ENCODE assay signal across 17 mouse cellular contexts in the genomic region with DNA sequence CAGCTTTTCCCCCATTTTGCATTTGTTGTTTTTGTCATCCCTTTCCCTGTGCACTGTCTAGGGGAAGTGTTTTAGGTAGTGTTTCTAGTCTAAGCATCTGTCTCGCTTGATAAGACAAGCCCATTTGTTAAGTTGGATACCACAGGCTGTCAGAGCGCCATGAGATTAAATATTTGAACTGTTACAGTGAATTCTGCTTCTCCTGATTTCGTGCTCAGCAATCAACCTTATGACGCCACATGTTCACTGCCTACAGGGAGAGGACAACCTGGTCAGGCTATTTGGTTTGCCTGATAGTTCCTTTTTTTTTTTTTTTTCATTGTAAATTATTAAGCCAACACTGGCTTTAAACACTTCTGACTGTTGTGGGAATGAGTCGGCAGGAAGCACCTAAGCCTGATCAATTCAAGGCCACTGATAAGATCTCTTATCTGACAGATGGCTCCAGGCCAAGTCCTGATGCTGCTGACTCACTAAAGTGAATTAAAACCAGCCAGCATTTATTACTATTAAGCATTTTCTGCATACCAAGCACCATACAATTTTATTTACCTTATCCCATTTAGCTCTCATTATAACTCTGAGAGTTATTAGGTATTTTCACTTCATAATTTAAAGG.
DNase-seq lines count a peak whose midpoint lies in the region; ATAC-seq lines count a peak whose summit lies in the region.
"Had no signal": no experiment of that assay in that cellular context is flagged by ENCODE, and none has a peak within 500 bp of the region (broad histone marks: within the 10 kb centered on the region; RNA-seq: fewer than 3 reads in every experiment).

No protein-coding gene starts in this region.

- WGBS in kidney, embryonic 16.5 days: 48% methylated on average over 5 of the region's 5 CpGs
- 28% methylated on average over 5 of the region's 5 CpGs for WGBS in liver, embryonic 13.5 days (ENCODE audit: insufficient replicate concordance)

- H3K36me3 ChIP-seq in kidney, embryonic 16.5 days (ENCODE audit: insufficient read depth, low read length): no peaks in the 10 kb centered on the region
- H3K36me3 ChIP-seq in liver, embryonic 13.5 days: no peaks in the 10 kb centered on the region
- H3K36me3 ChIP-seq: embryonic facial prominence, embryonic 13.5 days; neural tube, embryonic 15.5 days had no signal

- ATAC-seq in kidney, embryonic 16.5 days (ENCODE audit: low FRiP score, low TSS enrichment): 0 out of 2 replicates have a peak, but pooled peaks have one; percentile 59
- peak; percentile 84 for ATAC-seq in liver, embryonic 13.5 days (ENCODE audit: low read depth)
- no peak for ATAC-seq in granulocyte monocyte progenitor cell, adult 5-6 weeks (replicated peaks; ENCODE audit: poor library complexity, severe bottlenecking)
- ATAC-seq: activated CD4-positive, CD25-positive, alpha-beta regulatory T cell, adult 4 months; forebrain, embryonic 13.5 days had no signal

- no peaks in the 10 kb centered on the region for H3K4me1 ChIP-seq in kidney, embryonic 16.5 days (ENCODE audit: insufficient read depth, low read length)
- H3K4me1 ChIP-seq in liver, embryonic 13.5 days (replicated peaks): peaks cover 5% of the 10 kb centered on the region; the same call in 1 of the 2 replicates
- H3K4me1 ChIP-seq: embryonic facial prominence, embryonic 13.5 days; forebrain, embryonic 13.5 days; neural tube, embryonic 15.5 days had no signal

- H3K9ac ChIP-seq in kidney, embryonic 16.5 days (replicated peaks; ENCODE audit: low read length): no peak overlapping the region
- no peak overlapping the region for H3K9ac ChIP-seq in liver, embryonic 13.5 days
- H3K9ac ChIP-seq: embryonic facial prominence, embryonic 13.5 days; forebrain, embryonic 13.5 days; neural tube, embryonic 15.5 days had no signal

- H3K4me2 ChIP-seq in kidney, embryonic 16.5 days (replicated peaks; ENCODE audit: low read depth, low read length): no peak overlapping the region
- no peak overlapping the region for H3K4me2 ChIP-seq in liver, embryonic 13.5 days
- H3K4me2 ChIP-seq: embryonic facial prominence, embryonic 13.5 days; forebrain, embryonic 13.5 days; neural tube, embryonic 15.5 days had no signal

- no peak overlapping the region for H3K4me3 ChIP-seq in kidney, embryonic 16.5 days (ENCODE audit: low read length)
- H3K4me3 ChIP-seq in liver, embryonic 13.5 days (replicated peaks): no peak overlapping the region
- H3K4me3 ChIP-seq: embryonic facial prominence, embryonic 13.5 days; forebrain, embryonic 13.5 days; neural tube, embryonic 15.5 days had no signal

- no peaks in the 10 kb centered on the region for H3K9me3 ChIP-seq in kidney, embryonic 16.5 days (ENCODE audit: low read length)
- no peaks in the 10 kb centered on the region for H3K9me3 ChIP-seq in liver, embryonic 13.5 days (replicated peaks)
- H3K9me3 ChIP-seq: embryonic facial prominence, embryonic 13.5 days; forebrain, embryonic 13.5 days; neural tube, embryonic 15.5 days had no signal

- no peak for DNase-seq in kidney, adult 9 months
- peak; percentile 15 for DNase-seq in c-Kit-positive CD71-positive TER-119-negative erythroid progenitor cells, embryonic 14.5 days (ENCODE audit: low read depth)
- DNase-seq in liver, embryonic 13.5 days: peak; percentile 8
- peak; percentile 23 to 25 for DNase-seq in urinary bladder, postnatal 36 days (ENCODE audit: low spot score in 2 of 2)
- DNase-seq in testis, postnatal 10 days (ENCODE audit: low spot score): no peak
- no peak for DNase-seq in layer of hippocampus, postnatal 10 days (ENCODE audit: low spot score in 2 of 2)
- DNase-seq: B cell, adult 2 months; cerebellum, postnatal 36 days; gastrocnemius, postnatal 14 days; lung, postnatal 4 days; thymus, postnatal 36 days had no signal

- no peak overlapping the region for H3K27ac ChIP-seq in kidney, embryonic 16.5 days (ENCODE audit: low read length)
- peak overlapping the region; percentile 34; the same call in 1 of the 2 replicates for H3K27ac ChIP-seq in liver, embryonic 13.5 days
- H3K27ac ChIP-seq: embryonic facial prominence, embryonic 13.5 days; forebrain, embryonic 13.5 days; neural tube, embryonic 15.5 days had no signal

- H3K27me3 ChIP-seq in kidney, embryonic 16.5 days (ENCODE audit: insufficient read depth, low read length): no peaks in the 10 kb centered on the region
- no peaks in the 10 kb centered on the region for H3K27me3 ChIP-seq in liver, embryonic 13.5 days
- H3K27me3 ChIP-seq: embryonic facial prominence, embryonic 13.5 days; forebrain, embryonic 13.5 days; neural tube, embryonic 15.5 days had no signal

Comparison
In these comparisons a context has a peak if more than half of its experiments do, and no peak if none do; other contexts are left out.
1. DNase-seq: peak in c-Kit-positive CD71-positive TER-119-negative erythroid progenitor cells, embryonic 14.5 days (single experiment), liver, embryonic 13.5 days (single experiment) and urinary bladder, postnatal 36 days (2 of 2); none in kidney, adult 9 months (single experiment), testis, postnatal 10 days (single experiment) and layer of hippocampus, postnatal 10 days (0 of 2).